In the genomic region with DNA sequence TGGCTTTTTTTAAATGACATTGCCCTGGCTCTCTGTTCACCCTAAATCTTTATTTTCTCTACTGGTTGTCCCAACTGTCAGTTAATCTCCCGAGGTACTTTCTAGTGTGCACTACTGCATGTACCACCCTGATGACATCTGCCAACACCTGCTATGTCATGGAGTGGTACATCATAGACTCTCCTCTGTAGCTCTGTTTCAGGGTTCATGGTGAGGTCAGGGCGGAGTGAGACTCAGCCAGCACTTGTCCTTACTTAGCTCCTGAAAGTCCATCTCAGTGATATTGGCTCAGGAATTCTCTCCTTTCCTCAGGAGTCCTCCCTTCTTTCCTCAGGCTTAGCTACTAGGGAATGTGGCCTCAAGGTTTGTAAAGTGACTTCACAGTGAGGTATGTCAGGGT, we compare ENCODE assay signal across 33 mouse cellular contexts.
"Had no signal": no experiment of that assay in that cellular context is flagged by ENCODE, and none has a peak within 500 bp of the region (broad histone marks: within the 10 kb centered on the region; RNA-seq: fewer than 3 reads in every experiment).

No protein-coding gene starts in this region.

- H3K27me3 ChIP-seq: heart, embryonic 13.5 days; heart, embryonic 15.5 days; hindbrain, embryonic 12.5 days; hindbrain, embryonic 13.5 days; hindbrain, embryonic 15.5 days; intestine, embryonic 15.5 days; kidney, embryonic 15.5 days had no signal

- H3K4me3 ChIP-seq: heart, embryonic 13.5 days; heart, embryonic 15.5 days; hindbrain, embryonic 10.5 days; hindbrain, embryonic 12.5 days; hindbrain, embryonic 13.5 days; hindbrain, embryonic 15.5 days; intestine, embryonic 15.5 days; kidney, embryonic 15.5 days; layer of hippocampus, adult 2 months; left cerebral cortex, adult 2 months had no signal

- H3K4me2 ChIP-seq: heart, embryonic 13.5 days; heart, embryonic 15.5 days; hindbrain, embryonic 12.5 days; hindbrain, embryonic 13.5 days; hindbrain, embryonic 14.5 days; hindbrain, embryonic 15.5 days; intestine, embryonic 15.5 days; kidney, embryonic 15.5 days had no signal

- H3K36me3 ChIP-seq: heart, embryonic 13.5 days; heart, embryonic 15.5 days; hindbrain, embryonic 10.5 days; hindbrain, embryonic 12.5 days; hindbrain, embryonic 15.5 days; intestine, embryonic 15.5 days; kidney, embryonic 15.5 days had no signal

- H3K27ac ChIP-seq: heart, embryonic 13.5 days; heart, embryonic 15.5 days; hindbrain, embryonic 10.5 days; hindbrain, embryonic 12.5 days; hindbrain, embryonic 13.5 days; hindbrain, embryonic 14.5 days; hindbrain, embryonic 15.5 days; hindbrain, postnatal 0 days; intestine, embryonic 15.5 days; kidney, embryonic 15.5 days; kidney, postnatal 0 days; layer of hippocampus, adult 2 months; left cerebral cortex, adult 2 months had no signal

- H3K4me1 ChIP-seq: heart, embryonic 13.5 days; heart, embryonic 15.5 days; hindbrain, embryonic 10.5 days; hindbrain, embryonic 12.5 days; hindbrain, embryonic 13.5 days; hindbrain, embryonic 15.5 days; intestine, embryonic 15.5 days; kidney, embryonic 15.5 days had no signal

- DNase-seq: heart, postnatal 10 days; heart, postnatal 14 days; heart, postnatal 36 days; heart, postnatal 4 days; kidney, adult 11 months; kidney, adult 18-20 months; kidney, adult 2 months; kidney, adult 8-10 months; kidney, adult 9 months; kidney, postnatal 10 days; kidney, postnatal 14 days; kidney, postnatal 25 days; kidney, postnatal 36 days; kidney, postnatal 4 days; layer of hippocampus, adult 9-11 months; layer of hippocampus, postnatal 36 days had no signal

- H3K9ac ChIP-seq: heart, embryonic 13.5 days; heart, embryonic 15.5 days; hindbrain, embryonic 12.5 days; hindbrain, embryonic 13.5 days; hindbrain, embryonic 14.5 days; hindbrain, embryonic 15.5 days; intestine, embryonic 15.5 days; kidney, embryonic 15.5 days had no signal

- H3K9me3 ChIP-seq: heart, embryonic 15.5 days; hindbrain, embryonic 13.5 days; hindbrain, embryonic 15.5 days; intestine, embryonic 15.5 days; kidney, embryonic 15.5 days had no signal

- ATAC-seq: hindbrain, embryonic 16.5 days; hindbrain, postnatal 0 days; inflammation-experienced regulatory T-cells, adult 6 months; intestine, embryonic 15.5 days; intestine, embryonic 16.5 days; intestine, postnatal 0 days had no signal
